Mouse (Mus musculus) adrenal gland, postnatal 4 days (tissue): Measurements from ENCODE around the gene Cdk13. TPM values are rescaled to one million over a fixed set of nuclear protein-coding genes. Genes with fewer than 3 reads are reported as not detected.

Experiments used
- microRNA-seq: library from miRNA; unstranded; fragments of <30 nt; microRNA quantifications from one replicate; pipeline ENCODE4 v1.2.0, GENCODE M21; 2021
- total RNA-seq, 2 experiments: library from RNA; stranded (reverse); gene quantifications; 2 replicates each; pipeline ENCODE4 v1.2.3; 2021

The Cdk13 gene
- total RNA-seq, 2 experiments from 2014 or later, result 62.6 to 68.6 TPM

Small RNA genes lying within 50 kb of the gene (microRNA-seq; reads per million reads assigned to microRNA genes)
- not detected for gene Mir466i

Other genes with a start within 250 kb of the Cdk13 start
- 10 to 100 TPM; 24.3 to 27.5 TPM for gene Mplkip, start 109.9 kb downstream of the Cdk13 start, total RNA-seq
- 10 to 100 TPM in 1 of 2 experiments, 1 to 10 TPM in 1; 9.5 to 11.7 TPM for gene Sugct, start 109.5 kb downstream of the Cdk13 start, total RNA-seq
- 10 to 100 TPM; 54.2 to 55.2 TPM for gene Rala, start 139.1 kb upstream of the Cdk13 start, total RNA-seq
- 10 to 100 TPM; 28.2 to 29.4 TPM for gene Yae1d1, start 188.3 kb upstream of the Cdk13 start, total RNA-seq